Mouse (Mus musculus) embryonic facial prominence, embryonic 15.5 days (tissue): ENCODE measurements around the gene Tamm41. TPM values are rescaled to one million over a fixed set of nuclear protein-coding genes. Genes with fewer than 3 reads are reported as not detected.

ENCODE experiments used
- ATAC-seq: fragments of 200-750 bp; cut with Nextera tagmentation; 2 replicates; pipeline ENCODE4 v1.8.0; 2017; ENCODE audit warnings: low read depth, moderate TSS enrichment; ENCODE audit not compliant: insufficient number of reproducible peaks, low FRiP score, low TSS enrichment
- H3K27ac ChIP-seq: fragments of 300-500 bp; sonication (generic); replicated peaks from 2 replicates; pipeline ENCODE4 v1.5.1; 2015; ENCODE audit warnings: mild to moderate bottlenecking, inconsistent platforms
- H3K27me3 ChIP-seq: fragments of 300-500 bp; sonication (generic); 2 replicates; pipeline ENCODE4 v1.6.1; 2015; ENCODE audit warnings: inconsistent platforms
- H3K36me3 ChIP-seq: fragments of 300-500 bp; sonication (generic); 2 replicates; pipeline ENCODE4 v1.6.1; 2015; ENCODE audit warnings: mild to moderate bottlenecking, inconsistent platforms
- H3K4me1 ChIP-seq: fragments of 300-500 bp; sonication (generic); 2 replicates; pipeline ENCODE4 v1.6.1; 2015; ENCODE audit warnings: inconsistent platforms
- H3K4me2 ChIP-seq: fragments of 300-500 bp; sonication (generic); replicated peaks from 2 replicates; pipeline ENCODE4 v1.6.1; 2015; ENCODE audit warnings: mild to moderate bottlenecking, inconsistent platforms
- H3K4me3 ChIP-seq: fragments of 300-500 bp; sonication (generic); replicated peaks from 2 replicates; pipeline ENCODE4 v1.5.1; 2015; ENCODE audit warnings: mild to moderate bottlenecking, inconsistent platforms
- H3K9ac ChIP-seq: fragments of 300-500 bp; sonication (generic); 2 replicates; pipeline ENCODE4 v1.6.1; 2015; ENCODE audit warnings: inconsistent platforms
- H3K9me3 ChIP-seq: fragments of 300-500 bp; sonication (generic); replicated peaks from 2 replicates; pipeline ENCODE4 v1.6.1; 2016; ENCODE audit warnings: inconsistent platforms
- WGBS: fragments of 180-500 bp; shearing (Covaris S2); methylation state at CpG from one replicate; pipeline ENCODE4 v1.1.7; 2015; 5-methylcytosine and 5-hydroxymethylcytosine counted together
- polyA plus RNA-seq: library from polyadenylated mRNA; unstranded; fragments of >200 nt; fragmentation: Nextera tagmentation; extraction: Ambion mirVana; gene quantifications from 2 replicates; pipeline ENCODE4 v1.2.1, GENCODE M21; 2015

The Tamm41 gene
- polyA plus RNA-seq, 1 experiment from 2014 or later, result 54.7 TPM

DNA sequence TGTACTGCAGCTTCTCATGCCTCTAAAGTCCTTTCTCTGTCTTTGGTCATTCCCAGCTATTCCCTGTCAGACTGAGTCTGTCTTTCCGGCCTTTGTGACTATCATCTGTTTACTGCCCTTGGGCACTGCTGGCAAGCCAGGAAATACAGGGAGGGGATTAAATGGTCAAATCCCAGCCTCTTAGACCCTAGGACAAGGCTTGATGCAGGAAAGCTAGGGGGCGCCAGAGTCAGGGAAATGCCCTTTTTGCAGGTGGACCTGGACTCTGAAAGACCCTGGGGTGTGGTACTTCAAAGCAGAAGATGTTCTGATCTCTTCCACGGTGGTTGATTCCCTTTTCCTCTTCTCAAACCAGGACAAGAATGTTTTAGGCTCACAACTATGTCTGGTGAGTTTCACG lies 11.3 kb upstream of the Tamm41 start:
- Histone ChIP-seq H3K4me1 (no peaks in the 10 kb centered on the region), H3K27me3 (no peaks in the 10 kb centered on the region), H3K27ac (no peak overlapping the region), H3K9me3 (no peaks in the 10 kb centered on the region), H3K4me3 (no peak overlapping the region), H3K36me3 (no peaks in the 10 kb centered on the region), H3K9ac (no peak overlapping the region), H3K4me2 (no peak overlapping the region)
- ATAC-seq, result no peak
- 7% methylated on average over 4 of the region's 4 CpGs for WGBS

GRCm38 (mm10) chr6:115047816-115048215 lies 10.1 kb upstream of the Tamm41 start:
- no peak overlapping the region for H3K27ac ChIP-seq
- H3K36me3 ChIP-seq, result no peaks in the 10 kb centered on the region
- no peak for ATAC-seq
- WGBS, result 23% methylated on average over 2 of the region's 2 CpGs
- no peak overlapping the region for H3K9ac ChIP-seq
- no peaks in the 10 kb centered on the region for H3K4me1 ChIP-seq
- no peaks in the 10 kb centered on the region for H3K27me3 ChIP-seq
- H3K9me3 ChIP-seq, result no peaks in the 10 kb centered on the region
- no peak overlapping the region for H3K4me2 ChIP-seq
- H3K4me3 ChIP-seq, result no peak overlapping the region

GRCm38 (mm10) chr6:115046064-115046463 lies 8.4 kb upstream of the Tamm41 start:
- H3K27ac ChIP-seq, result no peak overlapping the region
- no peaks in the 10 kb centered on the region for H3K9me3 ChIP-seq
- H3K4me1 ChIP-seq, result no peaks in the 10 kb centered on the region
- no peak for ATAC-seq
- 67% methylated on average over 1 of the region's 1 CpGs for WGBS
- no peak overlapping the region for H3K9ac ChIP-seq
- no peak overlapping the region for H3K4me2 ChIP-seq
- H3K36me3 ChIP-seq, result no peaks in the 10 kb centered on the region
- no peaks in the 10 kb centered on the region for H3K27me3 ChIP-seq
- H3K4me3 ChIP-seq, result no peak overlapping the region

DNA sequence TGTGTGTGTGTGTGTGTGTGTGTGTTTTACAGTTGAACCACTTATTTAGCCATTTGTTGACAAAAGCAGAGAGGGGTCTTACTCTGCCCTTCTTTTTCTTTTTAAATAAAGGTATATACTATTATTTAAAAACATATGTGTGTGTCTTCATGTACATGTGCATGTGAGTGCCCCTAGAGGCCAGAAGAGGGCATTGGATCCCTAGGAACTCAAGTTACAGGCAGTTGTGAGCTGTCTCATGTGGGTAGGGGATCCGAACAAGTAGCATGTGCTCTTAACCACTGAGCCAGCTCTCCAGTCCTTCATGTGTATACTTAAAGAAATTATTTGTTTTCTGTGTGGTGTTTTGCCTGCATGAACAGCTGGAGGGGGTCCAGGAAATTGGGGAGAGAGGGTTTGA lies 7.0 kb upstream of the Tamm41 start:
- no peak overlapping the region for H3K4me2 ChIP-seq
- 47% methylated on average over 1 of the region's 1 CpGs for WGBS
- ATAC-seq, result no peak
- no peaks in the 10 kb centered on the region for H3K36me3 ChIP-seq
- no peak overlapping the region for H3K4me3 ChIP-seq
- no peaks in the 10 kb centered on the region for H3K27me3 ChIP-seq
- no peaks in the 10 kb centered on the region for H3K9me3 ChIP-seq
- no peak overlapping the region for H3K9ac ChIP-seq
- H3K4me1 ChIP-seq, result no peaks in the 10 kb centered on the region
- no peak overlapping the region for H3K27ac ChIP-seq

DNA sequence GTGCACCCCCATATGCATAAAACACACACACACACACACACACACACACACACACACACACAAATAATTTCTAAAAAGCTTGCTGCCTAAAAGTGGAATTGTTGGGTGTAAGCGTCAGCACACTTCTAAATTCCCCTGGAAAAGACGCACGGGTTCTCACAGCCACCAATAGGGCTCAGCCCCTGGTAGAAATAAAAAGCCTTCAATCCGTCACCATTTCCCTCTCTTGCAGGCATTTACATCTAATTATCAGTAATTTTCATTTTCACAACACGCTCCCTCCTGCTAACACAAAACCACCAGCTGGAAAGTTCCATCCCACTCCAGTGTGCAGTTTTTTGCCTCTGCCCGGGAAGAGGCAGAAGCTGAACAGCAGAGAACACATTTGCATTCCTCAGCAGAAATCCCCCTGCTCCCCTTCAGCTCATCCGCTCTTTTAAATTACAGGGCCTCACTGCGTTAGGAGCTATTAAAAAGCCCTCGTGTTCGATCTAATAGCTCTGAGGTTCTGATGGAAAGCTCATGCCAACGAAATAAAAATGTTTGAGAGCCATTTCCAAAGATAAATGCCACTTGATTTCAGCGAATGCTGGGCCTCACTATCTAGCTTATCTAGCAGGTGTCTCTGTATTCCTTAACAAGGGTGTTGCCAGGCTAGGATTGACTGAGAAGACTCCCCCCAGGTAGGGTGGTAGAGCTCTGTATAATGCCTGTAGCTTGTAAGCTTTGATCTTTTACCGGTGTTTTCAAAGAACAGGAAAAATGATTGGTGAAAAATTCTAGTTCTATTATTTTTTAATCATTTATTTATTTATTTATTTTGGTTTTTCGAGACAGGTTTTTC lies 6.2 kb upstream of the Tamm41 start:
- no peaks in the 10 kb centered on the region for H3K27me3 ChIP-seq
- ATAC-seq, result no peak
- no peaks in the 10 kb centered on the region for H3K36me3 ChIP-seq
- 59% methylated on average over 14 of the region's 14 CpGs for WGBS
- H3K4me3 ChIP-seq, result no peak overlapping the region
- H3K4me2 ChIP-seq, result no peak overlapping the region
- no peaks in the 10 kb centered on the region for H3K9me3 ChIP-seq
- H3K4me1 ChIP-seq, result no peaks in the 10 kb centered on the region
- H3K9ac ChIP-seq, result no peak overlapping the region
- no peak overlapping the region for H3K27ac ChIP-seq

DNA sequence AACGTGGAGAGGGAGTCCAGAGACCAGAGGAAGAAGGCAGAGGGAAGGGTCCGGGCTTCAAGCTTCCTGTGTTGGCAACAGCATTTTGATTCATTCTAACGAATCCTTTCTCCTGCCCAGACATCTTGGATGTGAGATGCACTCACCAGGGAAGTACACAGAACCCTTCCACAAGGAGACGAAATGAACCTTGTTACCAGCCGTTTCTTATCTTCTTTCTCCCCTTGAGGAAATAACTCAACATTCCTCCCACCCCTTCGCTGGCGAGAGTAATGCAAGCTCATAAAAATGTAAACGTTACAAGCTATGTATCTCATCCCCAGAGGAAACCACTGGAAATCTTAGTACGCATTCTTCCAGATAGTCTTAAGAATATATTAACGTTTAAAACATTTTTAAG lies 4.9 kb upstream of the Tamm41 start:
- Histone ChIP-seq H3K4me2 (no peak overlapping the region), H3K27me3 (no peaks in the 10 kb centered on the region), H3K36me3 (no peaks in the 10 kb centered on the region), H3K9ac (no peak overlapping the region), H3K4me1 (no peaks in the 10 kb centered on the region), H3K4me3 (no peak overlapping the region), H3K27ac (no peak overlapping the region), H3K9me3 (no peaks in the 10 kb centered on the region)
- no peak for ATAC-seq
- WGBS, result 33% methylated on average over 10 of the region's 10 CpGs

DNA sequence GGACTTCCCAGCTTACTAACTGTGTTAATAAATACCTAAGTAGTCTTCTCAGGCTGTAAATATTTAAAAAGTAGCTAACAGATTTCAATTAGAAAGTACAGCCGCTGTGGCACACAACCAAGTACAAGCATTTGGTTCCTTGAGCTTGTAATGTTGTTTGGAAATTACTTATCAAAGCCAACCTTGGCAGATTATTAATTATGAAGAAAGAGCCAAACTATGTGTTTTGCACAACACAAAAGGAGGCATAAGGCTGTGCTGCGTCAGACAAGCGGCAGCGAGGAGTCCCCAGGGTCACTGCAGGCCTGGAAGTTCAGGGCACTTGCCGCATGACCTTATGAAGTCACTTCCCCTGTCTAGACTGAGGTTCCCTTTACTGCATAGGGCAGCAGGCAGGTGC lies 4.2 kb downstream of the Tamm41 start:
- Histone ChIP-seq H3K4me3 (no peak overlapping the region), H3K36me3 (peaks cover 48% of the 10 kb centered on the region), H3K27me3 (no peaks in the 10 kb centered on the region), H3K4me2 (no peak overlapping the region), H3K9ac (no peak overlapping the region), H3K4me1 (peaks cover 16% of the 10 kb centered on the region), H3K9me3 (no peaks in the 10 kb centered on the region), H3K27ac (no peak overlapping the region)
- ATAC-seq, result no peak
- 98% methylated on average over 5 of the region's 5 CpGs for WGBS

- Histone ChIP-seq H3K4me3 (no peak overlapping the region), H3K9me3 (no peaks in the 10 kb centered on the region), H3K4me2 (no peak overlapping the region), H3K36me3 (peaks cover 51% of the 10 kb centered on the region), H3K9ac (no peak overlapping the region), H3K27me3 (no peaks in the 10 kb centered on the region), H3K4me1 (no peaks in the 10 kb centered on the region; the same call in 1 of the 2 replicates), H3K27ac (no peak overlapping the region)
- ATAC-seq, result no peak
- 85% methylated on average over 2 of the region's 2 CpGs for WGBS
Measured at GRCm38 (mm10) chr6:115030098-115030497, 7.6 kb downstream of the Tamm41 start.

DNA sequence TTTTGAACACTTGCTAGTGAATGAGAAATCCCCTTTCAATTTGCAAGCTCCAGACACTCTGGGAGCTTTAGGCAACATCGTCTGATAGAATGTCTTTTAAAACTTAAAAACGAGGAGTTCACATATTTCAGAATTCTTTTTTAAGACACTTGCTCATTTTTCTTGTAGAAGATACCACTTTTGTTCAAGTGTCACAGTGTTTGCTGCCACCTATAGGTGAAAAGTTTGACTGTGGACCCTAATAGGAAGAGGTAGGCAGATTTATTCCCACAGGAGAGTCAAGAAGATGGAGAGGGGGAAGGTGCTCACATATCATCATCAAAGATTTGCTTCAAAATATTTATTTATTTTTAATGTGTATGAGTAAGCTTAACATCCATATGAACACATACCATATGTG lies 8.4 kb downstream of the Tamm41 start:
- Histone ChIP-seq H3K4me2 (no peak overlapping the region), H3K9ac (no peak overlapping the region), H3K4me3 (no peak overlapping the region), H3K9me3 (no peaks in the 10 kb centered on the region), H3K4me1 (no peaks in the 10 kb centered on the region), H3K27me3 (no peaks in the 10 kb centered on the region), H3K36me3 (peaks cover 54% of the 10 kb centered on the region), H3K27ac (no peak overlapping the region)
- ATAC-seq, result no peak
- 57% methylated on average over 2 of the region's 2 CpGs for WGBS

DNA sequence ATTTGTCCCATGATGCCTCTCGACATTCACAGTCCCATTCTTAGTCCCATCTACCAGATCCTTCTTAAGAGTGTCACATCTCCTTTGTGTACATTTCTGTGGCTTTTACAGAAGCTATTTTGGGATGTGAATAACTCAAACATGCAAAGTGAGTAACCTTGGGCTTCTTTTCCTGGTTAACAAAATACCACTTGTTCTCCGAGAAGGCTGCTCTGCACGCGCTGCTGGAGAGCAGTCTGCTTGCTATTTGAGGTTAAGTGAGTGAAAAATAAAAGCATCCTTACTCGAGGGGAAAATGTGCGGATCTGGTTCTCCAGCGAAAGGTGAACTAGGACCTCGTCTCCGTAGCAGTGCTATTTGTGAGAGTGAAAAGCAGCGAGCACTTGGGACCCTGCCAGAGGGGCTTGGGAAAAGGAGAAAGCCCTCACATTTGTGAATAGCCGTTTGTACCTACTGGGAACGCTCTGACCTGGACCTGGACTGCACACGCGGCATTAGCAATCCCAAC lies 10.1 kb downstream of the Tamm41 start:
- H3K27me3 ChIP-seq, result no peaks in the 10 kb centered on the region
- no peaks in the 10 kb centered on the region for H3K4me1 ChIP-seq
- H3K27ac ChIP-seq, result no peak overlapping the region
- H3K9ac ChIP-seq, result no peak overlapping the region
- no peak overlapping the region for H3K4me2 ChIP-seq
- ATAC-seq, result no peak
- H3K36me3 ChIP-seq, result peaks cover 44% of the 10 kb centered on the region
- H3K4me3 ChIP-seq, result no peak overlapping the region
- 84% methylated on average over 14 of the region's 14 CpGs for WGBS
- H3K9me3 ChIP-seq, result no peaks in the 10 kb centered on the region

DNA sequence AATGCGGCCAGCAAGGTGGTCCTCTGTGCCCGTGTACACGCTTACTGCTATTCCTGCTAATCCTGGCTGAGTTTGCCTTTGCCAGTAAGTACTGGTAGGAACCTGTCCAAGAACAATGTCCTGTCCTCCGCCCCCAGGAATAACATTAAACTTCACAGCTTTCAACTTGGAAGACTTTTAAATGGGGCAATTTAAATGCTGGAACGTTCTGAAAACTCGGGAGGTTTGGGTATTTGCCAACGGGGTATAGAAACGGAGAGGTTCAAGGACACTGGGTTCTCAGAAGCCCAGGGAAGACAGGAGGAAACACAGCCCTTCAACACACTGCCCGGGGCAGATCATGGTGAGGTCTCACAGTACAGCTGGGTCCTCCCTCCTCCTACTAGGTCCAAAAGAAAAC lies 14.8 kb downstream of the Tamm41 start:
- Histone ChIP-seq H3K36me3 (peaks cover 39% of the 10 kb centered on the region), H3K4me1 (no peaks in the 10 kb centered on the region)

DNA sequence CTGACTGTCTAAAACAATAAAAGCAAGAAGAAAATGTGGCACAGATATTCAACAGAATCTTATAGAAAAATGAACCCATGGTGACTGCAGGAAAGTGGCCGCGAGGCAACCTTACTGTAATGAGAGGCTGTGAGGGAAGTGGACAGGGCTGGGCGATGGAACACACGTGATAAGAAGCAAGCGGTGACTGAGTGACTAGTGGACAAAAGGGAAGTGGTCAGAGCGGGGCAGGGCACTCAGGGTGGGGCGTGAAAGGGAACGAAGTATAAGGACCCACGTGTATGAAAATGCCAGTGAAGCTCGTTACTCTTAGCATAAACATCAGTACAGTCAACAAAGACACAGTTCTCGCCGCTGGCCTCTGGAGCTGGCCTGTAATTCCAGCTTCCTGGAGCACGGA lies 22.2 kb downstream of the Tamm41 start:
- H3K9me3 ChIP-seq, result no peaks in the 10 kb centered on the region
- WGBS, result 87% methylated on average over 13 of the region's 13 CpGs
- no peak overlapping the region for H3K4me2 ChIP-seq
- no peaks in the 10 kb centered on the region for H3K27me3 ChIP-seq
- H3K27ac ChIP-seq, result no peak overlapping the region
- H3K4me1 ChIP-seq, result peaks cover 8% of the 10 kb centered on the region; the same call in 1 of the 2 replicates
- no peak overlapping the region for H3K9ac ChIP-seq
- H3K4me3 ChIP-seq, result no peak overlapping the region
- peaks cover 46% of the 10 kb centered on the region for H3K36me3 ChIP-seq
- no peak for ATAC-seq

More for the DNA sequence above, 14.8 kb downstream of the Tamm41 start:
- Histone ChIP-seq H3K4me2 (no peak overlapping the region), H3K9me3 (no peaks in the 10 kb centered on the region), H3K27ac (no peak overlapping the region), H3K9ac (no peak overlapping the region), H3K4me3 (no peak overlapping the region), H3K27me3 (no peaks in the 10 kb centered on the region)
- no peak for ATAC-seq
- WGBS, result 75% methylated on average over 9 of the region's 9 CpGs
